Mouse (Mus musculus) kidney, embryonic 16.5 days (tissue): Measurements from ENCODE around the gene Msantd1. TPM values are rescaled to one million over a fixed set of nuclear protein-coding genes. Genes with fewer than 3 reads are reported as not detected.

ENCODE experiments used
- ATAC-seq: fragments of 200-750 bp; cut with Nextera tagmentation; 2 replicates; pipeline ENCODE4 v1.8.0; 2017; ENCODE audit warnings: moderate TSS enrichment; ENCODE audit not compliant: low FRiP score, low TSS enrichment
- H3K27ac ChIP-seq: fragments of 300-500 bp; sonication (generic); 2 replicates; pipeline ENCODE4 v1.5.1; 2014; ENCODE audit warnings: low read length
- H3K27me3 ChIP-seq: fragments of 300-500 bp; sonication (generic); 2 replicates; pipeline ENCODE4 v1.6.1; 2014; ENCODE audit warnings: low read length, control low read depth, mixed read lengths; ENCODE audit not compliant: insufficient read depth
- H3K36me3 ChIP-seq: fragments of 300-500 bp; sonication (generic); 2 replicates; pipeline ENCODE4 v1.6.1; 2014; ENCODE audit warnings: low read length, control low read depth, mixed read lengths; ENCODE audit not compliant: insufficient read depth
- H3K4me1 ChIP-seq: fragments of 300-500 bp; sonication (generic); 2 replicates; pipeline ENCODE4 v1.6.1; 2014; ENCODE audit warnings: low read length, control low read depth, mixed read lengths; ENCODE audit not compliant: insufficient read depth
- H3K4me2 ChIP-seq: fragments of 300-500 bp; sonication (generic); replicated peaks from 2 replicates; pipeline ENCODE4 v1.6.1; 2014; ENCODE audit warnings: low read depth, low read length
- H3K4me3 ChIP-seq: fragments of 300-500 bp; sonication (generic); 2 replicates; pipeline ENCODE4 v1.5.1; 2014; ENCODE audit warnings: mild to moderate bottlenecking, low read length
- H3K9ac ChIP-seq: fragments of 300-500 bp; sonication (generic); replicated peaks from 2 replicates; pipeline ENCODE4 v1.6.1; 2014; ENCODE audit warnings: low read length
- H3K9me3 ChIP-seq: fragments of 300-500 bp; sonication (generic); 2 replicates; pipeline ENCODE4 v1.6.1; 2016; ENCODE audit warnings: low read length, control low read depth
- WGBS: fragments of 180-500 bp; shearing (Covaris S2); extraction: QIAGEN DNeasy Blood & Tissue Kit; methylation state at CpG from one replicate; pipeline ENCODE4 v1.1.7; 2014; 5-methylcytosine and 5-hydroxymethylcytosine counted together
- polyA plus RNA-seq: library from polyadenylated mRNA; unstranded; fragments of >200 nt; fragmentation: Nextera tagmentation; extraction: Ambion mirVana; gene quantifications from 2 replicates; pipeline ENCODE4 v1.2.1, GENCODE M21; 2015

The Msantd1 gene
- polyA plus RNA-seq, 1 experiment from 2014 or later: 0.27 TPM

DNA sequence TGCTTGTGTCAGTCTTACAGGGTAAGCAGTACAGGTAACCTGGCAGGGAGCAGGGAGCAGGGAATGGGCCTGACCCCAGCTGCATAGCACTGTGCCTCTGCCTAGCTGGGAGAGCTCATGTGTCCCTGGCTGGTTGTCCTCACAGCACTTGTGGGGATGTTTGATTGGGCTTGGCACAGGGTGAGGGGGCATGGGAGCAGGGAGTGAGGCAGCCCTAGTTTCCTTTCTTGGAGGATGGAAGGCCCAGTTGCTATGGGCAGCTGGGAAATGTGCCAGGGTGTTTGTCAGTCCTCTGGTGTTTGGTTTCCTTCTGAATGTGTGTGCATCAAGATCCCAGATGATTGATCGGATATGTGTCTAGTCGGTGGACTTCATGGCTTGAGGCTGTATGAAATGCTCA is 49.2 kb downstream of the Msantd1 start:
- peaks cover 19% of the 10 kb centered on the region; the same call in 1 of the 2 replicates for H3K4me1 ChIP-seq
- no peak overlapping the region for H3K4me2 ChIP-seq
- H3K9me3 ChIP-seq: peaks cover 7% of the 10 kb centered on the region; the same call in 1 of the 2 replicates
- H3K9ac ChIP-seq: no peak overlapping the region
- no peak overlapping the region for H3K4me3 ChIP-seq
- H3K27ac ChIP-seq: no peak overlapping the region
- no peak for ATAC-seq
- H3K36me3 ChIP-seq: no peaks in the 10 kb centered on the region
- 64% methylated on average over 2 of the region's 2 CpGs for WGBS
- H3K27me3 ChIP-seq: no peaks in the 10 kb centered on the region

DNA sequence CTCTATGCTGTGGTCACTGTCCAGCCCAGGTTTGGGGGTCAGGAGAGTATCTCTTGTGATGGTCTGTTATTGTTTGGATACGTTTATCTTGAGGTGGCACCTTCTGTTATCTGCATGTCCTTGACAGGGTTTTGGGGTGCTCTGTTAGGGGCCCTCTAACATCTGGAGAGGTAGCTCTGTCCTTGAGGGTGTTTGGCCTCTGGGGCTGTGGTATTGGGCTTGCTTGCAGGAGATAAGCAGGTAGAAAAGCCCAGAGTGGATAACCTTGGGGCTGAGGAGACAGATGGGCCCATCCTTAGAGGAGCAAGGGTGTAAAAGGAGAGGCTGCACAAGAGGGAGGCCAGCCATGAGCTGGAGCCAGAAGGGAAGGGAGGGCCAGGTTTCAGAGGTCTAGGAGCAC is 52.2 kb downstream of the Msantd1 start:
- no peak overlapping the region for H3K9ac ChIP-seq
- H3K9me3 ChIP-seq: no peaks in the 10 kb centered on the region
- peaks cover 11% of the 10 kb centered on the region; the same call in 1 of the 2 replicates for H3K4me1 ChIP-seq
- H3K36me3 ChIP-seq: peaks cover 5% of the 10 kb centered on the region; the same call in 1 of the 2 replicates
- H3K27ac ChIP-seq: no peak overlapping the region
- no peak for ATAC-seq
- H3K4me2 ChIP-seq: no peak overlapping the region
- no peaks in the 10 kb centered on the region for H3K27me3 ChIP-seq
- WGBS: 86% methylated on average over 1 of the region's 1 CpGs
- H3K4me3 ChIP-seq: no peak overlapping the region

DNA sequence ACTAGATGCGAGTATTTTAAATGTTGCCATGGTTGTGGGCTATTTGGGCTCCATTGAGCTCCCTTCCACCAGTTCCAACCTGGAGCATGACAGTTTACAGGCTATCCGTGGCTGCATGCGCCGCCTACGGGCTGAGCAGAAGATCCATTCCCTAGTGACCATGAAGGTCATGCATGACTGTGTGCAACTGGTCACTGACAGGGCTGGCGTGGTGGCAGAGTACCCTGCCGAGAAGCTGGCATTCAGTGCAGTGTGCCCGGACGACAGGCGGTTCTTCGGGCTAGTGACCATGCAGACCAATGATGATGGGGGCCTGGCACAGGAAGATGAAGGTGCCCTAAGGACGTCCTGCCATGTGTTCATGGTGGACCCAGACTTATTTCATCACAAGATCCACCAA is 57.7 kb downstream of the Msantd1 start:
- no peaks in the 10 kb centered on the region for H3K4me1 ChIP-seq
- ATAC-seq: no peak
- no peaks in the 10 kb centered on the region for H3K27me3 ChIP-seq
- WGBS: 92% methylated on average over 12 of the region's 12 CpGs
- H3K9ac ChIP-seq: no peak overlapping the region
- no peaks in the 10 kb centered on the region for H3K9me3 ChIP-seq
- no peak overlapping the region for H3K4me2 ChIP-seq
- peaks cover 39% of the 10 kb centered on the region for H3K36me3 ChIP-seq
- no peak overlapping the region for H3K27ac ChIP-seq
- no peak overlapping the region for H3K4me3 ChIP-seq

DNA sequence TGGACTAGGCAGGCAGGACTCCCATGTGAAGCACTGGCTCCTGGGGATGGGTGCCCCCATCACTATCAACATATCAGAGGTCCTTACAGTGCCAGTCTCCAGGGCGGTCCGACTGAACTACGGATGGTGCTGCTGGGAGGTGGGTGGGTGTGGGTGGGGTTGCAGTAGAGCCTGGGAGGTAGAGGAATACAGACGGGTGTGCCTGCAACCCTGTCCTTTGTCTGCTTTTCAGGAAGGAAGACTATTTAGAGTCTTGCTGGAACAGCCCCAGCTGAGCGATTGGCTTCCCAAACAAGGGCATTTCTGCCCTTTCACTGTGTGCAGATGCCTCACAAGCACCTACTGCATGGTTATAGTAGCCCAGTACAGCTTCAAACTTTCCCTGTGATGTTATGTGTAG is 60.6 kb downstream of the Msantd1 start:
- Histone ChIP-seq H3K4me2 (no peak overlapping the region), H3K9ac (no peak overlapping the region)
- 84% methylated on average over 5 of the region's 5 CpGs for WGBS

DNA sequence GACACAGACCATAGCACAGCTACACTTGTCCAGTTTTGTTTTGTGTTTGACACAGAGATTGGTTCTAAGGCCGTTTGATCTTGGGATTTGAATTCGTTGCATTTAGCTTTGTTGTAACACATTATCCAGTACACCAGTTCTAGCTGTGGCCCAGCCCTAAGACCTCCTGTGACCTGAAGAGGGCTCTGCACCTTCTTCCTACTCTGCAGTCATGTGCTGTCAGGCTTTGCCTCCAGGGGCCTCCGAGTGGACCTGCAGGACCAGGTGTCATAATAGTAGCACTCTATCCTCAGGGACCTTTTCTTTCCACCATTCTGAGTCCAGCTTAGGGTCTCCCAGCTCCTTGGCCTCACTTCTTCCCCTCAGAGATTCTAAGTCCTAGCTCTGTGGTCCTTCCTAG is 64.7 kb downstream of the Msantd1 start:
- Histone ChIP-seq H3K9me3 (no peaks in the 10 kb centered on the region), H3K9ac (no peak overlapping the region), H3K27me3 (no peaks in the 10 kb centered on the region), H3K4me3 (no peak overlapping the region), H3K27ac (no peak overlapping the region), H3K4me1 (no peaks in the 10 kb centered on the region; the same call in 1 of the 2 replicates), H3K4me2 (no peak overlapping the region), H3K36me3 (peaks cover 42% of the 10 kb centered on the region)
- no peak for ATAC-seq
- 87% methylated on average over 3 of the region's 3 CpGs for WGBS

More for the DNA sequence above, 60.6 kb downstream of the Msantd1 start:
- no peaks in the 10 kb centered on the region for H3K4me1 ChIP-seq
- 0 out of 2 replicates have a peak overlapping the region, but pooled peaks have one; percentile 3 for H3K27ac ChIP-seq
- no peaks in the 10 kb centered on the region for H3K27me3 ChIP-seq
- peaks cover 43% of the 10 kb centered on the region for H3K36me3 ChIP-seq
- no peaks in the 10 kb centered on the region for H3K9me3 ChIP-seq
- no peak; the same call in 1 of the 2 replicates for ATAC-seq
- no peak overlapping the region for H3K4me3 ChIP-seq

Other genes starting within 250 kb of the Msantd1 start
- 24.5 and 24.8 TPM in 2 replicates for gene Nop14, start 247.9 kb upstream of the Msantd1 start, polyA plus RNA-seq
- gene Grk4, start 247.6 kb upstream of the Msantd1 start, polyA plus RNA-seq: 2.3 and 2.7 TPM in 2 replicates
- gene Htt, start 146.3 kb upstream of the Msantd1 start, polyA plus RNA-seq: 11.1 and 13.9 TPM in 2 replicates
- 32.4 and 34.7 TPM in 2 replicates for gene Rgs12, start 41.4 kb downstream of the Msantd1 start, polyA plus RNA-seq
- 2.6 and 4.8 TPM in 2 replicates for gene Hgfac, start 133.5 kb downstream of the Msantd1 start, polyA plus RNA-seq
- 1.0 and 1.3 TPM in 2 replicates for gene Dok7, start 148.8 kb downstream of the Msantd1 start, polyA plus RNA-seq
- 252 and 271 TPM in 2 replicates for gene Lrpap1, start 197.8 kb downstream of the Msantd1 start, polyA plus RNA-seq